Mouse (Mus musculus) cortical plate, adult 2 months (tissue): ENCODE data around the gene Pnpla5.

ENCODE experiments used
- CTCF ChIP-seq: fragments of 200-500 bp; IDR thresholded peaks from 2 replicates; pipeline ENCODE4 v1.5.1; 2011; ENCODE audit warnings: mild to moderate bottlenecking, control low read depth, low read length; ENCODE audit not compliant: insufficient read depth; ENCODE audit errors: extremely low read depth
- POLR2A ChIP-seq: fragments of 200-500 bp; IDR thresholded peaks from 2 replicates; pipeline ENCODE4 v1.6.1; 2011; ENCODE audit warnings: mild to moderate bottlenecking, low read length, control low read depth; ENCODE audit not compliant: insufficient read depth; ENCODE audit errors: extremely low read depth

DNA sequence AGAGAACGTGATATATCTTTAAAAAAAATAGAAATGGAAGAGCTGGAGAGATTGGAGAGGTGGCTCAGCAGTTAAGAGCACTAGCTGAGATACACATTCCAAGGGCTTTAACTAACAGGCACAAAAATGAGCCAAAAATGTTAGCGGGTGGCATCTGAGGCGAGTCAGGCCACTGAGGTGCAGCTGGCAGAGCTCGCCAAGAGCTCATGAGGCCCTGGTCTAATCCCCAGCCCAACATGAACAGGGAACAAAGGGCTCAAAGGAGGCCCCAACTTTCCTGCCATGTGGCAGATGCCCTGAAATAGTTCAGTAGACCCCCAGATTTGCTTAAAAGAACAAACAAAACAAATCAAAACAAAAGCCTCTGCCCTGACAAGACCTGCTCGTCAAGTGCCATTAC, 18.0 kb upstream of the Pnpla5 start:
- TF ChIP-seq CTCF (no peak), POLR2A (no peak)
